Mouse (Mus musculus) stomach, embryonic 14.5 days (tissue): ENCODE results near the gene Msantd2. TPM values are rescaled to one million over a fixed set of nuclear protein-coding genes. Genes with fewer than 3 reads are reported as not detected.

ENCODE experiments used
- ATAC-seq: fragments of 200-750 bp; cut with Nextera tagmentation; 2 replicates; pipeline ENCODE4 v1.8.0; 2017; ENCODE audit warnings: low read depth, moderate TSS enrichment; ENCODE audit not compliant: insufficient number of reproducible peaks, insufficient read depth, low FRiP score
- H3K27ac ChIP-seq: fragments of 300-500 bp; sonication (generic); 2 replicates; pipeline ENCODE4 v1.5.1; 2014; ENCODE audit warnings: mild to moderate bottlenecking, low read length, moderate library complexity, mixed read lengths
- H3K27me3 ChIP-seq: fragments of 300-500 bp; sonication (generic); 2 replicates; pipeline ENCODE4 v1.6.1; 2014; ENCODE audit warnings: low read length, control low read depth, mixed read lengths; ENCODE audit not compliant: control insufficient read depth, insufficient read depth
- H3K36me3 ChIP-seq: fragments of 300-500 bp; sonication (generic); 2 replicates; pipeline ENCODE4 v1.6.1; 2014; ENCODE audit warnings: mild to moderate bottlenecking, control low read depth, low read length, moderate library complexity, mixed read lengths; ENCODE audit not compliant: control insufficient read depth, insufficient read depth
- H3K4me1 ChIP-seq: fragments of 300-500 bp; sonication (generic); 2 replicates; pipeline ENCODE4 v1.6.1; 2014; ENCODE audit warnings: low read length, control low read depth, mixed read lengths; ENCODE audit not compliant: control insufficient read depth, insufficient read depth
- H3K4me2 ChIP-seq: fragments of 300-500 bp; sonication (generic); replicated peaks from 2 replicates; pipeline ENCODE4 v1.6.1; 2014; ENCODE audit warnings: low read depth, low read length, control low read depth
- H3K4me3 ChIP-seq: fragments of 300-500 bp; sonication (generic); 2 replicates; pipeline ENCODE4 v1.5.1; 2014; ENCODE audit warnings: low read depth, low read length, control low read depth
- H3K9ac ChIP-seq: fragments of 300-500 bp; sonication (generic); replicated peaks from 2 replicates; pipeline ENCODE4 v1.6.1; 2014; ENCODE audit warnings: low read depth, mild to moderate bottlenecking, control low read depth, low read length, moderate library complexity, mixed read lengths
- H3K9me3 ChIP-seq: fragments of 300-500 bp; sonication (generic); 2 replicates; pipeline ENCODE4 v1.6.1; 2016; ENCODE audit warnings: low read depth, low read length, control low read depth; ENCODE audit not compliant: control insufficient read depth
- WGBS: fragments of 180-500 bp; shearing (Covaris S2); extraction: QIAGEN DNeasy Blood & Tissue Kit; methylation state at CpG from one replicate; pipeline ENCODE4 v1.1.7; 2014; 5-methylcytosine and 5-hydroxymethylcytosine counted together
- polyA plus RNA-seq: library from polyadenylated mRNA; unstranded; fragments of >200 nt; fragmentation: Nextera tagmentation; extraction: Ambion mirVana; gene quantifications from 2 replicates; pipeline ENCODE4 v1.2.1, GENCODE M21; 2014

Gene Msantd2
- polyA plus RNA-seq, 1 experiment from 2014 or later = 38.9 TPM

GRCm38 (mm10) chr9:37563805-37564204 lies 74.7 kb downstream of the Msantd2 start:
- 48% methylated on average over 1 of the region's 1 CpGs for WGBS
- Histone ChIP-seq H3K36me3 (no peaks in the 10 kb centered on the region), H3K4me1 (peaks cover 14% of the 10 kb centered on the region; the same call in 1 of the 2 replicates), H3K4me3 (no peak overlapping the region), H3K9me3 (no peaks in the 10 kb centered on the region), H3K4me2 (no peak overlapping the region), H3K9ac (no peak overlapping the region), H3K27ac (no peak overlapping the region), H3K27me3 (no peaks in the 10 kb centered on the region)
- ATAC-seq = no peak

DNA sequence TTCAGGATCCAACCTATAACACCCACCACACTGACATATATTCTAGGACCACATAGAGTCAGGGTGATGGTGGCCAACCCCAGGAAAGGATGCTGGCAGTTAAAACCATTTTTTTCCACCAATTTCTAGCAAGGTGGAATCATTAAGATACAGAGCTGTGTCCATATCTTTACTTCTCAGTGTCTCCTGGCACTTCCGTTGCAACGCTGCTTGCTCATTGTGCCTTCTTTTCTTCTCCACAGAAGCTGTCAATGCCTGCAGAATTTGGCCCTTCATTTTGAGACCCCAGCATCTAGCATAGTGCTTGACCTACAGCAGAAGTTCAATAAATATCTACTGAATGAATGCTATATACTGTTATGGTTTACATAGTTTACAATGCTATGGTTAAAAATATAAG lies 77.9 kb downstream of the Msantd2 start:
- no peak overlapping the region for H3K27ac ChIP-seq
- no peak for ATAC-seq
- WGBS = 88% methylated on average over 2 of the region's 2 CpGs
- no peak overlapping the region for H3K4me3 ChIP-seq
- H3K9me3 ChIP-seq = no peaks in the 10 kb centered on the region
- no peak overlapping the region for H3K9ac ChIP-seq
- H3K36me3 ChIP-seq = no peaks in the 10 kb centered on the region
- no peak overlapping the region for H3K4me2 ChIP-seq
- H3K4me1 ChIP-seq = peaks cover 14% of the 10 kb centered on the region; the same call in 1 of the 2 replicates
- H3K27me3 ChIP-seq = no peaks in the 10 kb centered on the region

DNA sequence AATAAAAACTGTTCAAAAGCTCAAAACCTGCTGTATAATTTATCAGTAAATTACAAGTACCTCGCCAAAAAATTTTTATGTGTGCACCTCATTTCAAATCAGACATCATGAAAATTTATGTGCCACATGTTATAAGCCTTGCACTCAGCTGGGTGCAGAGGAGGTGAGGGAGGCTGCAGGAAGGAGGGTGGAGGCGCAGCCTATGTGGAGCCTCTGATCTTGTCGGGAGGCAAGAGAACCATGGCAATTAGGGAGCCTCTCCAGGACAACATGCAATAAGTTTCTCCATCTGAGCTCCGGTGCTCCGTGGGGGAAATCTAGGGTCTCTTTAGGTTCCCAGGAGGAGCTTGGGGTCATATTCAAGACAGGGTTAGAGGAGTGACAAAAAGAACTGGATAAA lies 78.3 kb downstream of the Msantd2 start:
- no peak for ATAC-seq
- no peaks in the 10 kb centered on the region for H3K36me3 ChIP-seq
- 42% methylated on average over 5 of the region's 5 CpGs for WGBS
- H3K4me1 ChIP-seq = peaks cover 14% of the 10 kb centered on the region; the same call in 1 of the 2 replicates
- no peaks in the 10 kb centered on the region for H3K9me3 ChIP-seq
- no peaks in the 10 kb centered on the region for H3K27me3 ChIP-seq
- no peak overlapping the region for H3K4me2 ChIP-seq
- no peak overlapping the region for H3K9ac ChIP-seq
- H3K4me3 ChIP-seq = no peak overlapping the region
- H3K27ac ChIP-seq = no peak overlapping the region

- Histone ChIP-seq H3K36me3 (no peaks in the 10 kb centered on the region), H3K27ac (no peak overlapping the region), H3K9ac (no peak overlapping the region), H3K4me3 (no peak overlapping the region), H3K27me3 (no peaks in the 10 kb centered on the region), H3K9me3 (no peaks in the 10 kb centered on the region), H3K4me2 (peak overlapping the region; percentile 11), H3K4me1 (peaks cover 14% of the 10 kb centered on the region; the same call in 1 of the 2 replicates)
- WGBS = 30% methylated on average over 15 of the region's 15 CpGs
- ATAC-seq = peak; percentile 46
Observed at GRCm38 (mm10) chr9:37567892-37568604, 78.9 kb downstream of the Msantd2 start.

DNA sequence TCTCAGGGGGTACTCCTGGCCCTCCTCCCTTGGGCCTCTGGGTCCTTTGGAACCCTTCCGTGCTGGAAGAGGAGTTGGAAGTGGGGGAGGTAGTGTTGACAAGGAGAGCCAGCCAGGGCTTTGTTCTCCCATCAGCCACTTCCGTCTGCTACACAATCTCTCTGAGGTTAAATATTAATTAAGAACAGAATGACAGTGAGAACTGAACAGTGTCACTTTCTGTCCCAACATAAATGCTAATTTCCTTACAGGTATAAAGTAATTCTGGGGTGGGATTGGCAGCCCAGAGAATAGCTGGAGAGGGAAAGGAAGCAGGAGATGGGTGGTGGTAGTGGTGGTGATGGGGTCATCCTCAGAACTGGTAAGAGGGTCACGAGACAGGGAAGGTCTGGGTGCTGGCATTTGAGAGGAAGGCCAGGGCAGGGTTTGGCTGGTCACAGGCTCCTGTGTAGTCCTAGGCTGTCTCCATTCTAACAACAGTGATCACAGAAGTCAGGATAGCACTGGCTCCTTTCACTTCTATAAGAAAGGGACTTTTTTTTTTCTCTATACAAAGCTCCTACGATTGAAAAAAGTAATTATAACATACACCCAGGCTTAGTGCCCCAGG lies 79.6 kb downstream of the Msantd2 start:
- 50% methylated on average over 4 of the region's 4 CpGs for WGBS
- H3K4me1 ChIP-seq = peaks cover 14% of the 10 kb centered on the region; the same call in 1 of the 2 replicates
- no peak overlapping the region for H3K4me2 ChIP-seq
- no peak overlapping the region for H3K27ac ChIP-seq
- H3K9me3 ChIP-seq = no peaks in the 10 kb centered on the region
- no peaks in the 10 kb centered on the region for H3K36me3 ChIP-seq
- H3K9ac ChIP-seq = no peak overlapping the region
- no peaks in the 10 kb centered on the region for H3K27me3 ChIP-seq
- peak; percentile 8; the same call in 1 of the 2 replicates for ATAC-seq
- H3K4me3 ChIP-seq = no peak overlapping the region

DNA sequence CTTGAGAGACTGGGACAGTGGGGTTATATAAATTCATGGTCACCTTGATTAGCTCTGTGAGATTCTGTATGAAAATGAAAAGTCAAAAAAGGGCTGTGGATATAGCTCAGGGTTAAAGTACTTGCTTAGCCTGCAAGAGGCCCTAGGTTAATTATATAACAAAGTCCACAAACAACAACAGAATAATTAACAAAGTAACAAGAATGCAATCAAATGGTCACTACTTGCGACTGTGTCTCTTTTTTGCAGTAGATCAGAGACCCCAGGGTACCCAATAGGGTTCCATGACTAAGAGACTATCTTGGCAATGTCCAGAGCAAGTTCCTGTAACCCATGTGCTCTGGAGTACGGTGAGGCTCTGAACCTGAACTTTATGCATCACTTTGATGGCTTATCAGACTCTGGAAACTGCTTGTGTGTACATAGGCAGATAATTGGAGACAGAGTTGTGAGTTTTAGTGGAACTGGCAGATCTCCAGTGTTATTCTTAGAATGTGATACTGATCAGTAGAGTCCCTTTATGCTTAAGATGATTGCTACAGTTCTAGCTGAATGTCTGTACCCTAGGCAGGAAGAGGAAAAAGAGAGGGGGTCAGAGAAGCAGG lies 80.2 kb downstream of the Msantd2 start:
- Histone ChIP-seq H3K4me3 (no peak overlapping the region), H3K36me3 (no peaks in the 10 kb centered on the region), H3K27ac (no peak overlapping the region), H3K9ac (no peak overlapping the region), H3K4me2 (no peak overlapping the region), H3K27me3 (no peaks in the 10 kb centered on the region), H3K4me1 (peaks cover 14% of the 10 kb centered on the region; the same call in 1 of the 2 replicates), H3K9me3 (no peaks in the 10 kb centered on the region)
- no peak for ATAC-seq
- 69% methylated on average over 2 of the region's 2 CpGs for WGBS

DNA sequence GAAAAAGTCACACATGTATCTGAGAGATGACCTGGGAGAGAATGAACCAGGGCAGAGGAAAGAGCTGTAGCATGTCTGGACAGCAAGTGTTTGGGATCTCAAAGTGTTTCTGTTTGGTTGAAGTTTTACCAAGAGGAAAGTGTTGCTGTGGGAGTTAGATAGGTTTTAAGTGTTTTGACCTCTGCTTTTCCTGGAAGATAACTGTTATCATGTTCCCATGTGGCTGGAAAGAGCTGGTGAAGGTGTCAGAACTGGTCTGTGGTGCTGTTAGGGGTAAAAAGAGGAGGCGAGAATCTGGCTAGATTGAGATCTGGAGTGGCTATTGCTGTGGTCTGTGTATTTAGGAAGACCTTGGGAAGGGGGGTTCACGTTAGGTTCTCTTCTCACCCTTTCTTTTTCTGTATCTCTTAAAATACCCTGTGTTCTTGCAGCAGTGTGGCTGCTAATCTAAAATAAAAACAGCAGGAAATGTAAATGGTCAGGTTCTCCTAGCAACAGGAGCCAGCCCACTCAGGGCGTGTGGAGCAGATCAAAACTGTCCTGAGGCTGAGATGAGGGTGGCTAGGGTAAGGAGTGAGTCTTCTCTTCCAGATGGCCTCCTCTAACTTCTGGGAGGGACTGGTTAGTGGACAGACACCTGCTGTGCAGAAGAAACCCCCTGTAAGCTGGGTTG lies 83.2 kb downstream of the Msantd2 start:
- H3K4me2 ChIP-seq = no peak overlapping the region
- H3K27me3 ChIP-seq = no peaks in the 10 kb centered on the region
- no peak overlapping the region for H3K27ac ChIP-seq
- H3K9me3 ChIP-seq = no peaks in the 10 kb centered on the region
- no peaks in the 10 kb centered on the region for H3K36me3 ChIP-seq
- H3K4me3 ChIP-seq = no peak overlapping the region
- peaks cover 11% of the 10 kb centered on the region; the same call in 1 of the 2 replicates for H3K4me1 ChIP-seq
- 48% methylated on average over 3 of the region's 3 CpGs for WGBS
- no peak for ATAC-seq
- H3K9ac ChIP-seq = no peak overlapping the region
